Mouse (Mus musculus) cerebellum, adult 18-20 months (tissue): ENCODE data around the gene AU015836.
A peak's percentile ranks its signal among the peaks of the same experiment; 100 is the strongest.
"Not testable (repeated sequence)": the region's sequence is repeated elsewhere in the genome, so short reads cannot be mapped to it uniquely, and the experiment has no call there.

Source experiments
- DNase-seq, 2 experiments: peaks; one replicate each; pipeline ENCODE4 v3.0.0; 2021

Gene AU015836

GRCm38 (mm10) chrX:93968444-93968843, at the start of gene AU015836:
Gene AU015836, plus strand, starts transcription at chrX:93968659.
- DNase-seq = no peak

GRCm38 (mm10) chrX:93919017-93919416, 49.4 kb upstream of the AU015836 start:
- no peak for DNase-seq

- no peak for DNase-seq
These were observed 40.1 kb upstream of the AU015836 start for GRCm38 (mm10) chrX:93928379-93928778.

DNA sequence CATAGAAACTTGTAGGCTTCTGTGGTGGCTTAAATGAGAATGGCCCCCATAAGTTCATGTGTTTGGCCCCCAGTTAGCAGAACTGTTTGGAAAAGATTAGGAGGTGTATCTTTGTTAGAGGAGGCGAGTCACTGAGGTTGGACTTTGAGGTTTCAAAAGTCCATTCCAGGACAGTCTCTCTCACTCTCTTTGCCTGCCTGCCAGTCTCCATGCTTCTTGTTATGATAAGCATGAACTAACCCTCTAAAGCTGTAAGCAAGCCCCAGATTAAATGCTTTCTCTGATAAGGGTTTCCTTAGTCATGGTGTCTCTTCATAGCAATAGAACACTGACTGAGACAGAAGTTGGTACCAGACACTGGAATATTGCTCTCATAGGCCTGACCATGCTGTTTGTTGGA, 39.7 kb upstream of the AU015836 start:
- DNase-seq = no peak

GRCm38 (mm10) chrX:93931694-93932093, 36.8 kb upstream of the AU015836 start:
- DNase-seq = no peak

- DNase-seq = peak in 1 of 2 experiments; percentile 3
These were observed 11.7 kb upstream of the AU015836 start for GRCm38 (mm10) chrX:93956727-93957126.

- no peak for DNase-seq
These were observed 10.0 kb upstream of the AU015836 start for GRCm38 (mm10) chrX:93958502-93958901.

DNA sequence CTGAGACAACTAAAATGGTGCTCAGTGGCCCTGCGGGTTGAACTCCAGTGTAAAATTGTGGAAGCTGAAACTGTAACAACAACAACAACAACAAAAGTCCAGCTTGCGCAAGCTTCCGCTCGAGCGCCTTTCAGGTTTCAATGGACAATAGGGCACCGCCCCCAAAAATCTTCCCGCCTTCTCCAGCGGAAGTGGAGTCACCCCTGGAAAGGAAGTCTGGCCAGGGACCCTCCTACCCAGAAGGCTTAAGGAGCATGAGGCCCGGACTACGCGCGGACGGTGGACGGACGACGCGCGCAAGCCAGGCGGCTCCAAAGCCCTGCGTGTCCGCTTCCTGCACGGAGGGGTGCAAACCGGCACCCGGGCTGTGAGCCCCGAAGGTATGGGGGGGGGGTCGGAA, 11.9 kb downstream of the AU015836 start:
- DNase-seq = no peak

GRCm38 (mm10) chrX:93982193-93982592, 13.7 kb downstream of the AU015836 start:
- no peak for DNase-seq

- DNase-seq = not testable (repeated sequence)
These were observed 16.6 kb downstream of the AU015836 start for GRCm38 (mm10) chrX:93985096-93985495.

- no peak for DNase-seq
These were observed 38.5 kb downstream of the AU015836 start for GRCm38 (mm10) chrX:94006991-94007390.

- no peak for DNase-seq
These were observed 41.0 kb downstream of the AU015836 start for GRCm38 (mm10) chrX:94009442-94009841.

DNA sequence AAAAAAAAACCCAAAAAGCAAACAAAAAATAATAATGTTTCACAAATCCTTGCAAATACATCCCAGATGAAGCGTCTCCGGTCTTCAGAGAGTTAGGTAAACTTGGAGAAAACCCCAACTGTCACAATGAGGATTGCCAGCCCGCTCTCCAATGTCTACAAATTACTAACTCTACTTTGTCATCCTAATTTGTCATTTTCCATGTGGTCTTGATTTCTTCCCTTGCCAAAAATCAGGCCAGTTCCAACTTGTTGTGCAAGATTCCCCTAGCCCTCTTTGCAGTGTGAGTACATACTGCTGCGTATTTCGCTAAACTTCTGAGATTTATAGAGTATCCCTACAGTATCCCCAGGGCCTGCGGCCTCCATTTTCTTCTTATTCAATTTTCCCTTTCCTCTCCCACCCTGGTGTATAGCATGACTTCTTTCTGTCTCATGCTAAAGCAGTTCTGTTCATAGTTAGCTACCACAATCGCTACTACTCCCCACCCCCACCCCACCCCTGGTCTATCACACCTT, 43.3 kb downstream of the AU015836 start:
- no peak for DNase-seq

DNA sequence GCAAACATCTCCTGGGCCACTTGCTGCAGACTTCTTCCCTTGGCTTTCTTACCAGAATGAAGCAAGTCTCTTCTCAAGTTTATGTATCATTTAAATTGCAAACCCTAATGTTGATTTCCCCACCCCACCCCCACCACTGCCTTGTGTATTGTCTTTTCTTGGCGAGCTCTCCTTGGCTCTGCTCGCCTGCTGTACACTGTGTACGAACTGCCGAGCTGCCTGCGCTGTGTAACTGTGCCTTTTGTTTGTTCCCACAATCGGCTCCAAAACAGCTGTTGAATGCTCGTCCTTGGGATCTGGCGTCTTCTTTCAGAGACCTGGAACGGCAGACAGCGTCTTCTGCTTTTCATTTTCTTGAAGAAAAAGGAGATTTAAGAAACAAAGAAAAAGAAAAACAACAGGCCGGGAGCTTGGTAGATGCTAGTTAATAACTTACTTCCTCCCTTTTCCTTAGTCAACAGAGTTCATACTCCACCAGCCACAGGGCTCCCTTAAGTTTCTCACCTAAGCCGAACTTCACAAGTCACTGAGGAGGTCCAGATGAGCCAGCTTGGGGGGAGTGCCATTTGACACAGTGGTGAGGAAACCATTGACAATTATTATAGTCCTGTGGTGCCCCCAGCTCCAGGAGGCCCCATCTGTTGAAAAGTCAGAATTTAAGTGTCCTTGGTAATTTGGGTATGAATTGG, 44.2 kb downstream of the AU015836 start:
- peak in 1 of 2 experiments; percentile 4 for DNase-seq

DNA sequence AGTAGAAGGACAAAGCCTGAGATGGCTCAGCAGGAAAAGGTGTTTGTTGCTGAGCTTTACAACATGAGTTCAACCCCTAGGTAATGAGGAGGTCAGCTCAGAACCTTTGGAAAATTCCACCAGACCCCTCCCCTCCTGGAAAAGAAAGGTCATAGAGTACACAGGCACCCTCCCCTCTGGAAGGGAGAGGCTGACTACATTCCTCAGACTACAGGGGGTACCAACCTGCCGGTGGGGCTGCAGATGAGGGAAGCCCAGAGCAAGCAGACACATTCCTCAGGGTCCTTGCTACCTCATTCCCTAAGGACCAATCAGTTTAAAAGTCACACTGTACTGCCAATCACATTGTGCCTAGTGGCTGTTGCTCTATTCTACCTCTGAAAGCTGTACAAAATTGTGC, 48.4 kb downstream of the AU015836 start:
- DNase-seq = no peak

GRCm38 (mm10) chrX:94022264-94022874, 53.9 kb downstream of the AU015836 start:
- DNase-seq = no peak
